Mouse (Mus musculus): Measurements from ENCODE around the gene Pxk. TPM values are rescaled to one million over a fixed set of nuclear protein-coding genes. Genes with fewer than 3 reads are reported as not detected.
A peak's percentile ranks its signal among the peaks of the same experiment; 100 is the strongest.

Gene Pxk
- polyA plus RNA-seq, 1 experiment from 2014 or later, result 21.7 TPM

- Histone ChIP-seq H3K27me3 (ENCODE audit: low read depth, poor library complexity, severe bottlenecking) (no peaks in the 10 kb centered on the region), H3K36me3 (peaks cover 27% of the 10 kb centered on the region), H3K9me3 (replicated peaks) (no peaks in the 10 kb centered on the region), H3K4me3 (peak overlapping the region; percentile 82), H3K4me1 (peaks cover 14% of the 10 kb centered on the region), H3K27ac (peak overlapping the region; percentile 94)
- 7% methylated on average over 11 of the region's 11 CpGs for WGBS
- peak; percentile 45 for DNase-seq (ENCODE audit: low spot score)
Measured at GRCm38 (mm10) chr14:8080718-8081117, 17.3 kb upstream of the Pxk start.

GRCm38 (mm10) chr14:8082949-8083348 lies 15.1 kb upstream of the Pxk start:
- H3K9me3 ChIP-seq (replicated peaks), result no peaks in the 10 kb centered on the region
- no peak overlapping the region for H3K4me3 ChIP-seq
- H3K27me3 ChIP-seq (ENCODE audit: low read depth, poor library complexity, severe bottlenecking), result no peaks in the 10 kb centered on the region
- no peak overlapping the region for H3K27ac ChIP-seq
- DNase-seq (ENCODE audit: low spot score), result no peak
- peaks cover 14% of the 10 kb centered on the region for H3K4me1 ChIP-seq
- H3K36me3 ChIP-seq, result peaks cover 49% of the 10 kb centered on the region
- WGBS, result 81% methylated on average over 1 of the region's 1 CpGs

- Histone ChIP-seq H3K4me3 (no peak overlapping the region), H3K27ac (no peak overlapping the region), H3K4me1 (no peaks in the 10 kb centered on the region), H3K27me3 (ENCODE audit: low read depth, poor library complexity, severe bottlenecking) (no peaks in the 10 kb centered on the region), H3K9me3 (replicated peaks) (no peaks in the 10 kb centered on the region), H3K36me3 (peaks cover 71% of the 10 kb centered on the region)
- DNase-seq (ENCODE audit: low spot score), result no peak
- 94% methylated on average over 2 of the region's 2 CpGs for WGBS
Measured at GRCm38 (mm10) chr14:8089016-8089415, 9.0 kb upstream of the Pxk start.

GRCm38 (mm10) chr14:8092573-8092972 lies 5.4 kb upstream of the Pxk start:
- Histone ChIP-seq H3K36me3 (peaks cover 36% of the 10 kb centered on the region), H3K27me3 (ENCODE audit: low read depth, poor library complexity, severe bottlenecking) (no peaks in the 10 kb centered on the region), H3K27ac (no peak overlapping the region), H3K9me3 (replicated peaks) (no peaks in the 10 kb centered on the region), H3K4me3 (no peak overlapping the region), H3K4me1 (no peaks in the 10 kb centered on the region)
- 93% methylated on average over 2 of the region's 2 CpGs for WGBS
- no peak for DNase-seq (ENCODE audit: low spot score)

- WGBS, result 63% methylated on average over 5 of the region's 5 CpGs
- H3K27me3 ChIP-seq (ENCODE audit: low read depth, poor library complexity, severe bottlenecking), result no peaks in the 10 kb centered on the region
- no peak overlapping the region for H3K27ac ChIP-seq
- H3K9me3 ChIP-seq (replicated peaks), result no peaks in the 10 kb centered on the region
- no peak overlapping the region for H3K4me3 ChIP-seq
- no peak for DNase-seq (ENCODE audit: low spot score)
- H3K36me3 ChIP-seq, result peaks cover 30% of the 10 kb centered on the region
- peaks cover 2% of the 10 kb centered on the region; the same call in 1 of the 2 replicates for H3K4me1 ChIP-seq
Measured at GRCm38 (mm10) chr14:8093427-8093826, 4.6 kb upstream of the Pxk start.

- 73% methylated on average over 3 of the region's 3 CpGs for WGBS
- Histone ChIP-seq H3K27ac (no peak overlapping the region), H3K27me3 (ENCODE audit: low read depth, poor library complexity, severe bottlenecking) (no peaks in the 10 kb centered on the region), H3K4me3 (no peak overlapping the region), H3K4me1 (peaks cover 6% of the 10 kb centered on the region), H3K36me3 (peaks cover 14% of the 10 kb centered on the region), H3K9me3 (replicated peaks) (no peaks in the 10 kb centered on the region)
- no peak for DNase-seq (ENCODE audit: low spot score)
Measured at GRCm38 (mm10) chr14:8094931-8095561, 3.0 kb upstream of the Pxk start.

GRCm38 (mm10) chr14:8095562-8095950 lies 2.5 kb upstream of the Pxk start:
- H3K4me1 ChIP-seq, result peaks cover 6% of the 10 kb centered on the region
- no peak for DNase-seq (ENCODE audit: low spot score)
- no peaks in the 10 kb centered on the region for H3K9me3 ChIP-seq (replicated peaks)
- H3K36me3 ChIP-seq, result peaks cover 9% of the 10 kb centered on the region
- no peak overlapping the region for H3K4me3 ChIP-seq
- 68% methylated on average over 7 of the region's 7 CpGs for WGBS
- no peak overlapping the region for H3K27ac ChIP-seq
- H3K27me3 ChIP-seq (ENCODE audit: low read depth, poor library complexity, severe bottlenecking), result no peaks in the 10 kb centered on the region

- Histone ChIP-seq H3K27ac (peak overlapping the region; percentile 88), H3K27me3 (ENCODE audit: low read depth, poor library complexity, severe bottlenecking) (no peaks in the 10 kb centered on the region), H3K9me3 (replicated peaks) (no peaks in the 10 kb centered on the region), H3K36me3 (no peaks in the 10 kb centered on the region), H3K4me1 (peaks cover 6% of the 10 kb centered on the region), H3K4me3 (peak overlapping the region; percentile 93)
- WGBS, result 5% methylated on average over 5 of the region's 5 CpGs
- DNase-seq (ENCODE audit: low spot score), result peak; percentile 49
Measured at GRCm38 (mm10) chr14:8098687-8098995, 630 bp downstream of the Pxk start.

- Histone ChIP-seq H3K27me3 (ENCODE audit: low read depth, poor library complexity, severe bottlenecking) (no peaks in the 10 kb centered on the region), H3K4me1 (peaks cover 6% of the 10 kb centered on the region), H3K36me3 (no peaks in the 10 kb centered on the region), H3K27ac (no peak overlapping the region), H3K9me3 (replicated peaks) (no peaks in the 10 kb centered on the region), H3K4me3 (no peak overlapping the region)
- 77% methylated on average over 10 of the region's 10 CpGs for WGBS
- no peak for DNase-seq (ENCODE audit: low spot score)
Measured at GRCm38 (mm10) chr14:8099561-8100021, 1.6 kb downstream of the Pxk start.

GRCm38 (mm10) chr14:8101886-8102285 lies 3.9 kb downstream of the Pxk start:
- DNase-seq (ENCODE audit: low spot score), result no peak
- Histone ChIP-seq H3K36me3 (no peaks in the 10 kb centered on the region), H3K4me3 (no peak overlapping the region), H3K27ac (no peak overlapping the region), H3K4me1 (peaks cover 6% of the 10 kb centered on the region), H3K9me3 (replicated peaks) (no peaks in the 10 kb centered on the region), H3K27me3 (ENCODE audit: low read depth, poor library complexity, severe bottlenecking) (no peaks in the 10 kb centered on the region)
- 92% methylated on average over 8 of the region's 8 CpGs for WGBS

GRCm38 (mm10) chr14:8102676-8103075 lies 4.7 kb downstream of the Pxk start:
- H3K9me3 ChIP-seq (replicated peaks), result no peaks in the 10 kb centered on the region
- no peaks in the 10 kb centered on the region for H3K27me3 ChIP-seq (ENCODE audit: low read depth, poor library complexity, severe bottlenecking)
- 92% methylated on average over 12 of the region's 12 CpGs for WGBS
- no peaks in the 10 kb centered on the region for H3K36me3 ChIP-seq
- DNase-seq (ENCODE audit: low spot score), result no peak
- H3K27ac ChIP-seq, result no peak overlapping the region
- no peak overlapping the region for H3K4me3 ChIP-seq
- H3K4me1 ChIP-seq, result peaks cover 6% of the 10 kb centered on the region

GRCm38 (mm10) chr14:8108047-8108446 lies 10.0 kb downstream of the Pxk start:
- Histone ChIP-seq H3K27ac (no peak overlapping the region), H3K36me3 (no peaks in the 10 kb centered on the region), H3K27me3 (ENCODE audit: low read depth, poor library complexity, severe bottlenecking) (no peaks in the 10 kb centered on the region), H3K4me1 (no peaks in the 10 kb centered on the region), H3K9me3 (replicated peaks) (no peaks in the 10 kb centered on the region), H3K4me3 (no peak overlapping the region)
- WGBS, result 87% methylated on average over 4 of the region's 4 CpGs
- DNase-seq (ENCODE audit: low spot score), result no peak

- Histone ChIP-seq H3K4me3 (no peak overlapping the region), H3K27ac (no peak overlapping the region), H3K27me3 (ENCODE audit: low read depth, poor library complexity, severe bottlenecking) (no peaks in the 10 kb centered on the region), H3K36me3 (no peaks in the 10 kb centered on the region), H3K9me3 (replicated peaks) (no peaks in the 10 kb centered on the region), H3K4me1 (no peaks in the 10 kb centered on the region)
- WGBS, result 91% methylated on average over 1 of the region's 1 CpGs
- no peak for DNase-seq (ENCODE audit: low spot score)
Measured at GRCm38 (mm10) chr14:8108976-8109375, 11.0 kb downstream of the Pxk start.

- DNase-seq (ENCODE audit: low spot score), result no peak
- Histone ChIP-seq H3K27ac (no peak overlapping the region), H3K36me3 (no peaks in the 10 kb centered on the region), H3K4me1 (no peaks in the 10 kb centered on the region), H3K4me3 (no peak overlapping the region), H3K27me3 (ENCODE audit: low read depth, poor library complexity, severe bottlenecking) (no peaks in the 10 kb centered on the region), H3K9me3 (replicated peaks) (no peaks in the 10 kb centered on the region)
- 89% methylated on average over 6 of the region's 6 CpGs for WGBS
Measured at GRCm38 (mm10) chr14:8111545-8111944, 13.5 kb downstream of the Pxk start.
